Mouse (Mus musculus) monocyte, adult 2 months (primary cell): ENCODE data around the gene Igsf9.

Experiments used
- DNase-seq, 2 experiments: peaks; one replicate each; pipeline ENCODE4 v3.0.0; 2022; ENCODE audit warnings: low spot score in 2 of 2, low read depth in 1 of 2

The Igsf9 gene

GRCm38 (mm10) chr1:172496030-172496429, 14.4 kb downstream of the Igsf9 start:
- no peak for DNase-seq

GRCm38 (mm10) chr1:172497428-172497827, 15.8 kb downstream of the Igsf9 start:
- DNase-seq: no peak

- DNase-seq: peak; percentile 50 to 51
Observed at GRCm38 (mm10) chr1:172499765-172500441, 18.3 kb downstream of the Igsf9 start, which contains the start of gene Tagln2. Tagln2 (plus strand) TSS chr1:172500047.

GRCm38 (mm10) chr1:172500451-172501370, 19.1 kb downstream of the Igsf9 start:
- peak; percentile 42 to 65 for DNase-seq

- DNase-seq: peak; percentile 84 to 86
Observed at GRCm38 (mm10) chr1:172501371-172502144, 20.0 kb downstream of the Igsf9 start.

GRCm38 (mm10) chr1:172502145-172503110, 20.8 kb downstream of the Igsf9 start:
- no peak for DNase-seq

GRCm38 (mm10) chr1:172503111-172503997, 21.8 kb downstream of the Igsf9 start:
- DNase-seq: no peak

GRCm38 (mm10) chr1:172504756-172505155, 23.2 kb downstream of the Igsf9 start:
- no peak for DNase-seq

- DNase-seq: no peak
Observed at GRCm38 (mm10) chr1:172507001-172507400, 25.4 kb downstream of the Igsf9 start.

- no peak for DNase-seq
Observed at GRCm38 (mm10) chr1:172507701-172508100, 26.1 kb downstream of the Igsf9 start.

GRCm38 (mm10) chr1:172508172-172508571, 26.6 kb downstream of the Igsf9 start:
- no peak for DNase-seq

- DNase-seq: no peak
Observed at GRCm38 (mm10) chr1:172509235-172509634, 27.6 kb downstream of the Igsf9 start.

- DNase-seq: no peak
Observed at GRCm38 (mm10) chr1:172509983-172510382, 28.4 kb downstream of the Igsf9 start.

- DNase-seq: no peak
Observed at GRCm38 (mm10) chr1:172510421-172510972, 28.9 kb downstream of the Igsf9 start.

GRCm38 (mm10) chr1:172512962-172513361, 31.4 kb downstream of the Igsf9 start:
- DNase-seq: peak; percentile 80 to 83

- DNase-seq: peak; percentile 88 to 92
Observed at GRCm38 (mm10) chr1:172513525-172514212, 32.1 kb downstream of the Igsf9 start.

GRCm38 (mm10) chr1:172514213-172514529, 32.6 kb downstream of the Igsf9 start:
- DNase-seq: no peak

GRCm38 (mm10) chr1:172514551-172515268, 33.1 kb downstream of the Igsf9 start:
- no peak for DNase-seq
